Mouse (Mus musculus): ENCODE results near the gene Cbl.
"Not testable (repeated sequence)": the region's sequence is repeated elsewhere in the genome, so short reads cannot be mapped to it uniquely, and the experiment has no call there.

The Cbl gene

DNA sequence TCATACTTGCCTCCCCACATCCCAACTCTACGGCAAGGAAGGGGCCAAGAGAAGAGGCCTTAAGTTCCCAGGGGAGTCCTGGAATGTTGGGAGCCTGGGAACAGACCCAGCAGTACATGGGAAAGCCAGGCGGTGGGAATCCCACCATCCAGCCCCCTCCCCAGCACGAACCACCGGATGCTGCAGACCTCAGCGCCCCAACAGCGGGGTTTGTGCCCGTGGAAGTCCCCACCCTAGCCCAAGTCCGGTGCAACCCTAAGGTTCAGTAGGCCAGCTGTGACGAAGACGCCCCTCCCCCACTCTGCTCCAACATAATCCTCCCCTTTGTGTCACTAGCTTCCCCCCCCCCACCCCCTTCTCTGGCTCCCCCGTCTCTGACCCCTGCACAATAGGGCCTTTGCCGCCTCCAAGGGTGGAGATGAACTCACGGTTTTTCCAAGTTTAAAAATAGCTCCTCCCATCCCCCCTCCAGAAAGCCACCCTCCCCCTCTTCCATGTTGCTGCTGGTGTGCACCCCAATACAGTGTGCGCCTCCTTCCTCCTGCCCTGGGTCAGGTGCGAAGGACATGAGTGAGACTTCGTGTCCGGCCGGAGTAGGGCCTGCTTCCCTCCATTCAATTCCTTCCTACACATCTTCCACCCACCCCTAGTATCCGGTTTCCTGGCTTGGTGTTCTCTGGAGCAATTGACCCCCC lies 103.1 kb downstream of the Cbl start:
- no peak for DNase-seq (ENCODE audit: low spot score in 2 of 2)

- DNase-seq (ENCODE audit: low spot score in 2 of 2): peak; percentile 79 to 81
These were observed 103.8 kb downstream of the Cbl start for GRCm38 (mm10) chr9:44130034-44130433.

- DNase-seq (ENCODE audit: low spot score in 2 of 2): no peak
These were observed 104.2 kb downstream of the Cbl start for GRCm38 (mm10) chr9:44129633-44130032.

DNA sequence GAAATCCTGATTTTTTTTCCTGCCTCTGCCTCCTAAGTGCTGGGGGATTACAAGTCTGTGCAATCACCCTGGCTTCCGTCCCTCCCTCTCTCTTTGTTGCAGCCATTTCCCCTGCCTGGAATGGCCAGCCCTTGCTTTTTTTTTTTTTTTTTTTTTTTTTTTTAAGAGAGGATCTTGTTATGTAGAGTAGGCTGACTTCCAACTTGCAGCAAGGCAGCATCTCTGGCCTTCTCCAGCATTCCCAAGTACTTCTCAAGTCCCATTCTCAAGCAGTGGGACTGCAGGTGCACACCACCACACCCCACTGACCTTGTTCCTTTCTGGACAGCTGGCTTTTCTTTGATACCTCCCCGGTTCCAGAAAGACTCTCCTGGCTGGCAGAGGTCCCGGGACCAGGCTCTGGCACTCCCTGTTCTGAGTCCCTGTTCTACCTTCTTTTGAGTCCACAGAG lies 106.5 kb downstream of the Cbl start:
- no peak for DNase-seq (ENCODE audit: low spot score in 2 of 2)

- no peak for DNase-seq (ENCODE audit: low spot score in 2 of 2)
These were observed 107.1 kb downstream of the Cbl start for GRCm38 (mm10) chr9:44126746-44127145.

GRCm38 (mm10) chr9:44125546-44126428 lies 108.1 kb downstream of the Cbl start:
- DNase-seq (ENCODE audit: low spot score in 2 of 2): peak; percentile 71 to 82

GRCm38 (mm10) chr9:44125026-44125425 lies 108.8 kb downstream of the Cbl start:
- DNase-seq (ENCODE audit: low spot score in 2 of 2): no peak

DNA sequence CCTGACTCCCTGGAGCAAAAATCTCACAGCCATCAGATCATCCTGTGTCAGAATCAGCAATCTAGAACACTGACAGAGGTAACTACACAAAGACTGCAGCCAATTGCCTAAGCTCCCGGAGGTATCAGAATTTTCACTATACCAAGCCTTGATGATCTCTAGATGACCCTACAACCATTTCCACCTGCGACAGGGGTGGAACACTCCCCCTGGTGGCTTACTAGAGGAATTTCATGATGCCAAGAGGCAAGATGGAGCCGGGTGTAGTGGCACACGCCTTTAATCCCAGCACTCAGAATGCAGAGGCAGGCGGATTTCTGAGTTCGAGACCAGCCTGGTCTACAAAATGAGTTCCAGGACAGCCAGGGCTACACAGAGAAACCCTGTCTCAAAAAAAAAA lies 109.5 kb downstream of the Cbl start:
- DNase-seq (ENCODE audit: low spot score in 2 of 2): no peak

DNA sequence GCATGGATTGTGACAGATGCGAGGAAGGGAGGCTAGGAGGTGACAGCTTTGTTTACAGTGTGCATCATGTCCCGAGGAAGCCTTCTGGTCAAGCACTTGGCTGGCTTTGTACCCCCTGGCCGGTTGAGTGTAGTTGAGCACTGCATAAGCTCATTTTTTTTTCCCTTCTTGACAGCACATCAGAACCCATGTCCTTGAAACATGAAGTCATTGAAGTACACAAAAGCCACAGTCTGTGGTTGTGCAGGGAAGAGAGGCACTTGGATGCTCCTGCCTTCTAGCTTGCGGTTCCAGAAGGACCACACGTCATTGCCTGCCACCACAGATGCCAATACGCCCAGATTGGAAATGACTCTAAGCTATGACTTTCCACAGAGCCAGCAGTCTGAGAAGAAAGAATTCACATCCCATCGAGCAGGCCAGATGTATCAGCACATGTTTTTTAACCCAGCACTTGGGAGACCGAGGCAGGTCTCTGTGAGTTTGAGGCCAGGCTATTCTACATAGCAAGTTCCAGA lies 113.8 kb downstream of the Cbl start:
- no peak for DNase-seq (ENCODE audit: low spot score in 2 of 2)

DNA sequence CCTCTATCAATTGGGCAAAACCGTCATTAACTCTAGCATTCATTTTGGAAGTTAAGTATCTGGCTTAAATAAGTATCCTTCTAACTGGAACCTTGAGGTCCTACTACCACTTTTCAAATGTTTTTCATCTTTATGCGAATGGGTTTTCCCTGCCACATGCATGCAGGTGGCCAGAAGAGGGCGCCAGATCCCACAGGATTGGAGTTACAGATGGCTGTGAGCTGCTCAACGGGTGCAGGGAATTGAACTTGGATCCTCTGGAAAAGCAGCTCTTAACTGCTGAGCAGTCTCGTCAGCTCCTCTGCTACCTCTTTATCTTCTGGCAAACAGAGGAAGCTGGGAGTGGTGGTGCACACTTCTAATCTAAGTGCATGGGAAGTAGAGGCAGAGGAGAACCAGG lies 114.8 kb downstream of the Cbl start:
- DNase-seq (ENCODE audit: low spot score in 2 of 2): no peak

GRCm38 (mm10) chr9:44116182-44116581 lies 117.7 kb downstream of the Cbl start:
- DNase-seq (ENCODE audit: low spot score in 2 of 2): no peak

- DNase-seq (ENCODE audit: low spot score in 2 of 2): no peak
These were observed 118.2 kb downstream of the Cbl start for GRCm38 (mm10) chr9:44115599-44115998.

DNA sequence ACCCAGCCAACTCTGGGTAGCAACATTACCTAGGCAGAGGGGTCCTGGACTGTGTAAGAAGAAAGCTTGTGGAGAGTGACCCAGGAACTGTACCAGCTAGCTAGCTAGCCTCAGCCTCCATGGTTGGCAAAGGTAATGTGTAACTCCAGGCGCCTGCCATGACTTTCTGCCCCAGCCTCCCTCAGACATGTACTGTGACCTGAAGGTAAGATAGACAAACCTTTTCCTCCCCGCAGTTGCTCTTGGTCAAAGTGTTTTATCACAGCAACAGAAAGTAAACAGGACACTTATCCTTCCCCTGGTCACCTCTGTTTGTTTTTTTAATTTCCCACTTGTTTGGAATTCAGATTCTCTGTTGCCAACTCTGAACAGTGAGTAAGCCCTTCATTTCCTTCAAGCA lies 119.4 kb downstream of the Cbl start:
- no peak for DNase-seq (ENCODE audit: low spot score in 2 of 2)

DNA sequence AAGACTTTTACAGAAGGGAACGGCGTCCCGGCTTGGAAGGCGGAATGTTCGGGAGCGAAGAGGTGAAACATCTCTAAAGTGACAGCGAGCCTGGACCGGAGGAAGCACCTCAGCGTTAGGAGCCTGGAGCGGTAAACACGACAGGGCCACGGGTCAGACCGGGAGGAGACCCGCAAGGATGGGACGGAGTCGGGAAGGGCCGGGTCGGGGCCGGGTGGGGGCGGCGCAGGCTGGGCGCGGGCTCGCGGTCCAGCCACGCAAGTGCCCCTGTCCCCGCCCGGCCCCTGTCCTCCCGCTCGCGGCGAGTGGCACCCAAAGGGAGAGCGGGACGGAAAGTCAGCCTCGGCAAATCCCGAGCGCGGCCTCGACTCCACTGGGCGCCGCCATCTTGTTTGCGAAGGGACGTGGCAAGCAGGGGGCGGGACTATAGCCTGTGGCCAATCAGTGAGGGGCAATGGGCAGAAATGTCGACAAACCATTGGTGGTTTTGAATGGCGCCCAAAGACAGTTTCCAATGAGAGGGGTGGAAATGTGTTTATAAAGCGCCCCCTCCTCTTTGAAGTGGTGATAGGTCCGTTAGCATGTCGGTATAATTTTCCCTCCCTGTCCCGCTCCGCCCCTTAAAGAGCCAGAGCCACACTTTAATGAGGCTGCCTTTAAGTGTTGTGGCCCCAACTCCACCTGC lies 120.6 kb downstream of the Cbl start, which contains the start of the genes Gm49380 and Rnf26:
Gm49380 (minus strand) TSS at position 396 of the 685 bp plus-strand sequence.
Rnf26 (minus strand) TSS at position 413 of the 685 bp plus-strand sequence.
- DNase-seq (ENCODE audit: low spot score in 2 of 2): peak; percentile 95 to 96

- DNase-seq (ENCODE audit: low spot score in 2 of 2): not testable (repeated sequence)
These were observed 121.9 kb downstream of the Cbl start for GRCm38 (mm10) chr9:44111909-44112308.

- peak; percentile 47 to 59 for DNase-seq (ENCODE audit: low spot score in 2 of 2)
These were observed 124.3 kb downstream of the Cbl start for GRCm38 (mm10) chr9:44109360-44110095.

DNA sequence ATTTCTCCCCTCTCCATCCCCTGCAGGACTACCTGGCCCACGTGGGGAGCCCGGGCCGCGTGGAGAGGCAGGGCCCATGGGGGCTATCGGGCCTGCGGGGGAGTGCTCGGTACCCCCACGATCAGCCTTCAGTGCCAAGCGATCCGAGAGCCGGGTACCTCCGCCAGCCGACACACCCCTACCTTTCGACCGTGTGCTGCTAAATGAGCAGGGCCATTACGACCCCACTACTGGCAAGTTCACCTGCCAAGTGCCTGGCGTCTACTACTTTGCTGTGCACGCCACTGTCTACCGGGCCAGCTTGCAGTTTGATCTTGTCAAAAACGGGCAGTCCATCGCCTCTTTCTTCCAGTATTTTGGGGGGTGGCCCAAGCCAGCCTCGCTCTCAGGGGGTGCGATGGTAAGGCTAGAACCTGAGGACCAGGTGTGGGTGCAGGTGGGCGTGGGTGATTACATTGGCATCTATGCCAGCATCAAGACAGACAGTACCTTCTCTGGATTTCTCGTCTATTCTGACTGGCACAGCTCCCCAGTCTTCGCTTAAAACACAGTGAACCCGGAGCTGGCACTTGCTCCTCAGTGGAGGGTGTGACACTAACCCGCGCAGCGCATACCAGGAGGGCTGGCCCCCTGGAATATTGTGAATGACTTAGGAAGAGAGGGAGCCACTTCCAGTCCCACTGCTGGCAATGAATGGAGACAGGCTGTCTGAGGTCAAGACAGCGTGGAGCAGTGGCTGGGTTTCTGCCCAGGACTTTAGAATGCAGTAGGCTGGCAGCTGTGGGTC lies 125.4 kb downstream of the Cbl start:
- no peak for DNase-seq (ENCODE audit: low spot score in 2 of 2)

DNA sequence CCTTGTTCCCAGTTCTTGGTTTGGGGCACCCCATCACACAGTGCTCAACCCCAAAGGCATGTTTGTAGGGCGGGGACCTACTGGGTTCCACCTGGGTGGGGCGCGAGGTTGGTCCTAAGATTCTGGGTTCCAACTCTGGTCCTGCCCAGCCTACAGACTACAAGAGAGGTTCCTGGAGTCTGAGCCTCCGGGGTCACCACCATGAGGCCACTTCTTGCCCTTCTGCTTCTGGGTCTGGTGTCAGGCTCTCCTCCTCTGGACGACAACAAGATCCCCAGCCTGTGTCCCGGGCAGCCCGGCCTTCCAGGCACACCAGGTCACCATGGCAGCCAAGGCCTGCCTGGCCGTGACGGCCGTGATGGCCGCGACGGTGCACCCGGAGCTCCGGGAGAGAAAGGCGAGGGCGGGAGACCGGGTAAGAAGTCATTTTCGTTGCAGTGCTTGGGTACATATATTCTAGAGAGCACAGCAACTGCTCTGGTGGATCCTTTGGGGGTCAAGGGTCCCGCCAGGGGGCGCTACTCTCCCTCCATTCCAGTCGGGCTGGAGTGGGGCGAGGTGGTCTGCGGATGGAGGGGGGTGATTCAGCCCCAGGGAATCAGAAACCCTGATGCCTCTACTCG lies 126.2 kb downstream of the Cbl start:
- no peak for DNase-seq (ENCODE audit: low spot score in 2 of 2)

DNA sequence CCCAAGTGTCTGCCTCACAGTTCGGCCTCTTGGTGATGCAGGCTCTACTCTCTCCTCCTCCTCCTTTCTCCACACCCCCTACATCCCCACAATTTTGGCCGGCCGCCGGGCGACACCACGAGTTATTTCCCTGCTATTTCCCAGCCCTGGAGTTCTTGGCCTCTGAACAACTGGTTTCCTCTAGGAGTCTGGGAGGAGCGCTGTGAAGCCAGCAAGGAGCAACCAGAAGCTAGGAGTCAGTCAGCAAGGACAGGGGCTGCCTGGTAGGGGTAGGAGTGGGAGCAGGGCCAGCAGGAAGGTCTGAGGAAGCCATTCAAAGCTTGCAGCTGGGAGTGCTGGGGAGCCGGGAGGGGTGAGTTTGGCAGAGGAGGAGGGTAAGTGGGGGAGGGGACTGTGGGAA lies 126.7 kb downstream of the Cbl start, which contains the start of gene C1qtnf5:
C1qtnf5 (plus strand) TSS at position 136 of the 400 bp plus-strand sequence.
- DNase-seq (ENCODE audit: low spot score in 2 of 2): peak in 1 of 2 experiments; percentile 31

GRCm38 (mm10) chr9:44106596-44106995 lies 127.3 kb downstream of the Cbl start:
- DNase-seq (ENCODE audit: low spot score in 2 of 2): no peak

Data from spleen, postnatal 36 days (tissue).